Mouse (Mus musculus) cerebellum, adult 9-11 months (tissue): Measurements from ENCODE around the gene Msn.
"Not testable (repeated sequence)": the region's sequence is repeated elsewhere in the genome, so short reads cannot be mapped to it uniquely, and the experiment has no call there.

ENCODE experiments used
- DNase-seq: peaks from one replicate; pipeline ENCODE4 v3.0.0; 2022

Msn gene

DNA sequence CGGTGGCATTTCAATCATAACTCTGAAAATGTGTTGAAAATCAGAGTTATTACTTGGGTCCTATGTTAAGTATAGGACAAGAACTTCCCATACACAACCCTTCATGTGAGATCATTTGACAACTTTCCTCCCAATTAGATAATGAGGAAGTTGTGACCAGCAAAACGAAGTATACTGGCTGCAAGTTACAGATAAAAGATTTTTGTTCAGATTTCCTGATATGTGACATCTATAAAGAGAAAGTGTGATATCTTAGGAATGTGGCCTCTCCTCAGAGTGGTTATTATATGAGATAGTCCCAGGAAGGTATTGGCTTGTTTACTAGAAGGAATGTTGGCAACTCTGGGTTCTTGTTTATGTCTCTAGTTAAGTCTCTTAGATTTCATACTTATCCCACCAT lies 52.4 kb downstream of the Msn start:
- no peak for DNase-seq

DNA sequence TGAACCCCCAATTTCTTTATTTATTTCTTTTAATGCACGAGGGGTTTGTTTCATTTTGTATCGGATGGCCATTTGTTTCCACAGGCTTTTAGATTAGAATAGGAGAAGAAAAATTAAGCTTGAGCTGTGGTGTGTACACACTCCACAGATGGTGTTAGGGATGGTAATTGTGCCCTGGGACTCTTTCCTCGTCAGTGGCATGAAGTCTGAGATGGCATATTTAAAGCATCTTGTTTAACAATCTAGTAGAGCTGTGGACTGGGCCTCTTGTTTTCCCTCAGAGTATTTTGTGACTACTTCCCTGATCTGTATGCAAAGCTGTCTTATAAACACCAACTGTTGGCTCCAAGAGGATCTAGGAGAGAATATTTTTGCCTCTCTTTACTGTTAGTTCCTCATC lies 57.5 kb downstream of the Msn start:
- DNase-seq, result no peak

DNA sequence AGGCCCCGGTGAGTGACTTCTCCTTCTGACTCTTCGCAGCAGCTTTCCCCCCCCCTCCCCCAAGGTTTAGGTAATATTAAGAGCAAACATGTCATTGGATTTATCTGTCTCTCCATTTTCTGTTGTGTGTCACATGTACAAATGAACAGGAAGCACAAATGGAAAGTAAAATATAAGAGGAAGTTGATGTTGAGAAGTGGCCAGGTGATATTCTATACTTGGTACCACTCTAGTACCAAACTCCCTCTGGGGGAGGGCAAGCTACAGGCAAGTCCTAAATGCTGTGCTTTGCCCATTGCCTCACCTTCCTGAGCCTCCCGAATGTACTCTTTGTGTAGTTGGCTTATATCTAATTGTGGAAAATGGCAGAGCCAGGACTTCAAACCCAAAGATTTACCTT lies 62.1 kb downstream of the Msn start:
- DNase-seq, result no peak

DNA sequence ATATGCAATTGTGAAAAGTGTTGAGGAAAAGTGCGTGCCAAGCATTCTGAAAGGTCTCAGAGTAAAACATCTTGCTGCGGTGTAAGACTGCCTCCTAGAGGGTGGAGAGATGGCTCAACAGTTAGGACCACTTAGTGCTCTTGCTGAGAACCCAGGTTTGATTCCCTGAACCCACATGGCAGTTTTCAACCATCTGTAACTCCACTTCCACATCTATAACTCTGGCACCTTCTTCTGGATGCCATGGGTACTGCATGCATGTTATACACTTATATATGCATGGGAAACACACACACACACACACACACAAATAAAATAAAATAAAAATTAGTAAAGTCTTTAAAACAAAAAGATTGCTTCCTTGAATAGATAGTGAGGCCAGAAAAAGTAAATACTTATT lies 66.7 kb downstream of the Msn start:
- no peak for DNase-seq

DNA sequence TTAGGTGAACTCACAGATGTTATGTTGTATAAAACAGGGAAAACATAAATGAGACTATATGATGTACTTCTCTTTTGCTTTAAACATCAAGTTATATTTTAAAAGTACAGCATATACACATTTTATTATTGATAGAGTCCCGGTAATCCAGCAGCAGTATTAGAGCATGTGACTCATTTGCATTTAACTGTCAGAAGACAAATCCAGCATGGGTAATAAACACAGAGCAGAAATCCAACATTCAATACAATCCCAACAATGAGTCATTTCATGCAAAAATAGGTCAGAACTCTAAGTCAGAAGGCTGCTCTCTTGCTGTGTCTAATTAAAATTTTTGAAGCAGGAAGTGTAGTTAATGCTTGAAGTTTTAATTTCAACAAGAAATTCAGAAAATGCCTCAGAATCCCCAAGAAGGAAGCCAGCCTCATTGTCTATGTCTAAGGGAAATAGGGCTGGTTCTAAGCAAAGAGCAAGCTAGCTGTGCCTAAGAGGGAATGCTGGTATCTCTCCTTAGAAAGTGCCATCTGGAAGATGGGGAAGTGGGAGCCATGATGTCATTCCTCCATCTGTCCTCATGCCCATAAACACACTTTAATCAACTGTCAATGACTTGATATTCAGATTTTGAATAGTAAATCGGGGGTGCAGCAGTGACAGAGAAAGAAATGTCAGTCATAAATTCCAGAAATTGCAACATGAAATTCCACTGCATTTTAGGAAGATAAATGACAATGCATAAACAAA lies 76.0 kb downstream of the Msn start:
- peak; percentile 31 for DNase-seq

DNA sequence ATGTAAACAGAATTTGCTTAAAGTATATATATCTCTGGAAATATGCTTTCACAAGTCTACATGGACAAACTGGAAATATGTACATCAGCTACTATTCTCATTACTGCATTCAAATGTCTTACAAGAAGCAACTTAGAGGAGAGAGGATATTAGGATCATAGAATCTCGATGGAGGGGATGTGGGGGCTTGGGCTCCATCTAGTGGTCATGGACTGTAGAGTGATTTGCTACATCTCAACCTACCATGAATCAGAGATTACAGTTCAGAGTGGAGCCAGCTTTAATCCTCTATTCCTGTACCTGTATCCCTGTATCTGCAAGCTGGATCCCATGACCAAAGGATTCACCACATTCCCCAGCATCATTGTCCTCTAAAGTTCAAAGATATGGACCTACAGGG lies 82.6 kb downstream of the Msn start:
- DNase-seq, result peak; percentile 13

DNA sequence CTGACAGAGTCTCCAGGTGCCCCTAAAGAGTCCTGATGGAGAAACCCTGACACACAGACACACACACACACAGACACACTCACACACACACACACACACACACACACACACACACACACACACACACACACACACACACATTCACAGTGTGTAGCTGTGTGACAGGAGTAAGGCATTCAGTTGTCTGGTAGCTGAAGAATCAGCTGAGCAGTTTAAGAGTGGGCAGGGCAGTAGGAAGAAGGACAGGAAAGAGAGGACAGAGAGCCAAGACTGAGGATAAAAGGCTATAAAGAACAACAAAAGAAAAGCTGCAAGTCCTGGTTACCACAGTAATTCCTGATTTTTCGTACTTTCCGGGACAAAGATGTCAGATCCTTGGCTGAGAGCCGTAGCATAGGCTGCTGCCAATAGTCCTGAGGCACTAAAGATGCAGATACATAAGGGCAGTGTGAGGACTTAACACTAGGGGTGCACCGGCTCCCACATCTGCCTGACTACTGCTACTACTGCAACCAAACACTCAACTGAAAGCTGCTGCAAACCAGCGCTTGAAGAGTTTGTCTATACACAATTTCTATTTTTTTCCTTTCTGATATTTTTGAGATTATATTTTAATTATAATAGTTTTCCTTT lies 88.4 kb downstream of the Msn start:
- no peak for DNase-seq

DNA sequence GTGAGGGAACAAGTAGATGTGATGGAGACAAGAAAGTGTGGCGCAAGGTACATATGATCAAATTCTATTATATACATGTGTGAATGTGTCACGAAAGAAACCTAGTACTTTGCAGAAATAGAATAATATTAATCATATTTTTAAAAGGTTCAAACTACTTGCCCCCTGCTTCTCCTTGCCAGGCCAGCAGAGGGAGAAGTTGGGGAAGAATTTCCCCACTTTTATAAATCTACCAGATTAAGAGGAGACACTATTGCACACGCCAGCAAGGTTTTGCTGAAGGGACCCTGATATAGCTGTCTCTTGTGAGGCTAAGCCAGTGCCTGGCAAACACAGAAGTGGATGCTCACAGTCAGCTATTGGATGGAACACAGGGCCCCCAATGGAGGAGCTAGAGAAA lies 109.3 kb downstream of the Msn start:
- not testable (repeated sequence) for DNase-seq

DNA sequence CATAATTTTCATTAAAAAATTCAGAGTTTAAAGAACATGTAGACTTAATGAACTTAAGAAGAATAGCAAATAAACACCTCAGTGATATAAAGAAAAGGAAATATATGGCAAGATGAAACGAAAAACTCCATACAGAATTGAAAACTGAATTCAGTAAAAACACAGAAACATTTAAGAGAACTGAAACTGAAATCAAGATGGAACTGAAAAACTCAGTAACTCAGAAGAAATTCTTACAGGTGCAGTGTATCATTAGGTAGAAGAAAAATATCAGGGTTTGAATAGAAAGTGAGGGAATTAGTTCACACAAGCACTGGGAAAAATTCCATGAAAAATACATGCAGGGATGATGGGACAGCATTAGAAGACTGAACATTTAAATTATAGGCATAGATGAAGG lies 111.0 kb downstream of the Msn start:
- DNase-seq, result no peak

DNA sequence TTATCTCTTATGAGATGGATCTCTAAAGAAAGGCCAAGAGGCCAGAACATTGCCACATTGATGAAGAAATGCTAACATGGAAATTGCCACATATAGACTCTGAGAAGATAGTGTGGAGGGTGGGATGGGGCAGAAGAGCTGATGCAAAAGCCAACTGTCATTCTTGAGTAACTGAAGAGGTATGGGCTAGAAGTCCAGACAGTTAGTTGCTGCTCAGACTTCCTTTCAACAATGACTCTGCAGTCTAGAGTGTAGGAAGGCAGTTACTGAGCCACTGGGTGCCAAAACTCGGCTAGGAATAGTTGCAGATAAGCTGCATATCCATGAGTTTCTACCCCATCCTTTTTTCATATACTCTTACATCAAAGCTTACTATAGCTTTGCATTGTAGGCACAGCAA lies 122.2 kb downstream of the Msn start:
- no peak for DNase-seq
